Mouse (Mus musculus) bone marrow macrophage, adult 2 months (primary cell): ENCODE results near the gene Ppp1r9a.

Experiments
- CTCF ChIP-seq: IDR thresholded peaks from 2 replicates; pipeline ENCODE4 v1.5.1; 2012; ENCODE audit warnings: low read depth, mild to moderate bottlenecking, low read length, moderate library complexity
- POLR2A ChIP-seq: IDR thresholded peaks from 2 replicates; pipeline ENCODE4 v1.6.1; 2012; ENCODE audit warnings: mild to moderate bottlenecking, low read depth, low read length, borderline replicate concordance

- TF ChIP-seq CTCF (no peak), POLR2A (no peak)
Measured at GRCm38 (mm10) chr6:5078009-5078408, 175.3 kb downstream of the Ppp1r9a start.
